Mouse (Mus musculus) olfactory bulb, adult 2 months (tissue): ENCODE data around the gene 4932438H23Rik.

Experiments used
- CTCF ChIP-seq: fragments of 200-500 bp; IDR thresholded peaks from 2 replicates; pipeline ENCODE4 v1.5.1; 2012; ENCODE audit warnings: low read depth, mild to moderate bottlenecking, low read length, moderate library complexity; ENCODE audit not compliant: insufficient read depth
- POLR2A ChIP-seq: fragments of 200-500 bp; IDR thresholded peaks from 2 replicates; pipeline ENCODE4 v1.6.1; 2012; ENCODE audit warnings: mild to moderate bottlenecking, low read depth, low read length, moderate library complexity; ENCODE audit not compliant: insufficient read depth

GRCm38 (mm10) chr16:91138736-91139135 is 43.8 kb upstream of the 4932438H23Rik start:
- TF ChIP-seq POLR2A (no peak), CTCF (no peak)
